Mouse (Mus musculus): ENCODE measurements around the gene Pkn3.

DNA sequence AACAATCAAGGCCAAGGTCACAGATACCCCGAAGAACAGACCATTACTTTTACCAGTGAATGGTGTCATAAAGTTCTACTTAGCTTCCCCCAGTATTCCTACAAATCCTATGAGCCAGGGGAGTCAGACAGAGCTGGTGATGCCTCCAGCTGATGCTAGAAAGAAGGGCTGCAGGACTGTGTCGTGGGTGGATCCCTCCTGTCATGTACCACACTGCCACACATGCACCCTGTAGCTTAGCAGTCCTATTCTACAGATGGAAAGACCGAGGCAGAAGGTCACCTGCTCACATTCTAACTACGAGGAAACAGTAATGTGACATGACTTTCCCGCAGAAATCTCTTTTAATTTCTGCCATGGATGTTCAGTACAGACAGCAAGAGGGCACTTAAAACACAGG lies 45.3 kb downstream of the Pkn3 start:
- TF ChIP-seq CTCF (IDR thresholded peaks at IDR 0.05; ENCODE audit: low read depth), result no peak
- no peak for TF ChIP-seq EP300 (IDR thresholded peaks at IDR 0.05; ENCODE audit: low read depth)

Data from liver, embryonic 14.5 days (tissue).